Mouse (Mus musculus): Measurements from ENCODE around the gene Fcrlb.

DNA sequence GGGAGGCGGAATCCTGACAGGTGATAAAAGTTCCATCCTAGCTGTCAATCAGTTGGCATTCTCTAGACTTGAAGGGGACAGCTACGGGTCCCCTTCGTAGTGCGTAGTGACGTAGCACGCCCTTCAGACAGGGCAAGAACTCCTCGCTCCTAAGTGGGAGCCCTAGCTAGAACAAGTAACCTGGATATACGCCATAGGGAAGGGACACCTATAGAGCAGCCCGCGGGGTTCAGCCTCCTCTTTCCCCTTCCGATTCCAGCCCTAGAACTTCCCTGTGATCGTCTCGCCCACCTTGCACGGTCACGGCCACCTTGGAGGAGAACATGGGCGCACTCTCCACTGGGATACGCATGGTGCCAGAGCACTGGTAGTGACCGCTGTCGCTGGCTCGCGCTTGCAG is 4.4 kb downstream of the Fcrlb start:
- no peak for TF ChIP-seq EP300 (IDR thresholded peaks at IDR 0.05; ENCODE audit: low read depth)
- TF ChIP-seq CTCF (IDR thresholded peaks at IDR 0.05; ENCODE audit: low read depth) = no peak

Measured in heart, postnatal 0 days (tissue).